Mouse (Mus musculus): Measurements from ENCODE around the gene Prtg.

Prtg gene

DNA sequence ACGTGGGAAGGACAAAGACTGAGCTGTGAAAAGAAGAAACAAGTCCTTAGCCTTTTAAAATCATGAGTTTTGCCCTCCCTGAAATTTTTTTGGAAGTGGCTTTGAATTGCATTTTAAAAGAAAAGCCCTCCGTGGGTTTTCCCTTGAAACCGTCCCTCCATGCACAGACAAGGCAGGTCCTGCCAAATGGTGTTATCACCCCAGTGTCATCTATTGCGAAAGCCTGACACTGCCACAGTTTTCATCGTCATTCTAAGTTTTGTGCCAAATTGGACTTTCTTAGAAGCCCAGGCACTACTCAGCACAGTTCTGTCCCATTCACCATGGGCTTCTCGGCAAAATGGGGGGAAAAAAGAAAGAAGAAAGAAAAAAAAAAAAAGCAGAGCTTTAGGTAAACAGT is 106.9 kb downstream of the Prtg start:
- DNase-seq (ENCODE audit: low spot score), result no peak

GRCm38 (mm10) chr9:72915728-72916127 is 109.1 kb downstream of the Prtg start:
- no peak for DNase-seq (ENCODE audit: low spot score)

- no peak for DNase-seq (ENCODE audit: low spot score)
These were observed 116.4 kb downstream of the Prtg start for GRCm38 (mm10) chr9:72923068-72923467.

- peak; percentile 38 for DNase-seq (ENCODE audit: low spot score)
These were observed 118.6 kb downstream of the Prtg start, which contains the start of gene Pygo1 for GRCm38 (mm10) chr9:72925021-72925934. TSS of gene Pygo1 (plus strand) at chr9:72925645.

- no peak for DNase-seq (ENCODE audit: low spot score)
These were observed 119.2 kb downstream of the Prtg start for GRCm38 (mm10) chr9:72925935-72926258.

DNA sequence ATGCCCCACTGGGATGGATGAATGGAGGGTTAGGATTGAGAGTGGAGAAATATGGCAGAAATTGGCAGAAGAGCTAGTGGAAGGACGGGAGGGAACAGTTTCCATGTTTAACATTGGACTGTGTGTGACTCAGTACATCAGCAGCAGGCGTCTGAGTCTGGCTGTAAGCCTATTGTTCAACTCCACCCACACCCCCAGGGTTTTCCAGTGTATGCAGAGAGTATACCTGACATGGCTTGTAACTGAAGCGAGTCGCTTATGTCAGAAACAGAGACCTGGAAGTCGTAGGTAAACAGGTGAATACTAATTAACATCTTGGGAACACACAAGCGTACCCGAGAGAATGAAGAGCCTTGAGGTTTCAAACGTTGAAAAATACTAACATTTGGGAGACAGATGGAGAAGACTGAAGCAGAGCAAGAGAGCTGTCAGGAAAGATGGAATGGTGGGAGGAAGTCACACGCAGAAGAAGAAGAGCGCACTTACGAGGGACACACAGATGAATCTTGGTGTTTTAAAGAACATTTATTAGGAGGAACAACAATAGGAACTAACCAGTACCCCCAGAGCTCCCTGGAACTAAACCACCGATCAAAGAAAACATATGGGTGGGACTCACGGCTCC is 124.6 kb downstream of the Prtg start:
- no peak for DNase-seq (ENCODE audit: low spot score)

DNA sequence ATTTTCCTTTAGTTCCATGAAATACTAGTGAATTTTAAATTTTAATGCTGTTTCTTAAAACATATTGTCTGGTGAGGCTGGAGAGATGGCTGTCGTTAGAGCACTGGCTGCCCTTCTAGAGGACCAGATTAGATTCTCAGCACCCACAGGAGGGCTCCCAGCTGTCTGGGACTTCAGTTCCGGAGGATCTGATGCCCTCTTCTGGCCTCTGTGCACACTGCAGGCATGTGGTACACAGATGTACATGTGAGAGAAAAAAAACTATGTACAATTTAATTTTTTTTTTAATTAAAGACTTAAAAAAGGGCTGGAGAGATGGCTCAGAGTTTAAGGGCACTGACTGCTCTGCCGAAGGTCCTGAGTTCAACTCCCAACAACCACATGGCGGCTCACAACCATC is 128.6 kb downstream of the Prtg start:
- no peak for DNase-seq (ENCODE audit: low spot score)

DNA sequence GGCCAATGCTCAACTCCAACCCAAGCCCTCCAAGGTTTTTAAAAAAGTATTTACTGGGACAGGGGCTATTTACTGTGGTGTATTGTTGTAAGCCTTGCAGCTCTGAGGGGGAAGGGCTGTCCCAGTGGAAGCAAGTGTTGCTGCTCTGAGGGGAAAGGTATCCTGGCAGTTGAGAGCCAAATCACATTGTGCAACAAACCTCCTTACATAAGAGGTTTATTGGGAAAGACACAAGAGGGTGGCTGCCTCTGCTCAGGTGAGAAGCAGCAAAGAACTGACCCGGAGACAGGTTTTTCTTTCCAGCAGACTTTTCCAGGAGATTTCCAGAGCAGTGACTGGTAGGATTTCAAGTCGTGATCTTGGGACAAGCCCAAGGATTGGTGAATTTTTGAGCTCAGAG is 129.6 kb downstream of the Prtg start:
- no peak for DNase-seq (ENCODE audit: low spot score)

GRCm38 (mm10) chr9:72943424-72943823 is 136.8 kb downstream of the Prtg start:
- no peak for DNase-seq (ENCODE audit: low spot score)

DNA sequence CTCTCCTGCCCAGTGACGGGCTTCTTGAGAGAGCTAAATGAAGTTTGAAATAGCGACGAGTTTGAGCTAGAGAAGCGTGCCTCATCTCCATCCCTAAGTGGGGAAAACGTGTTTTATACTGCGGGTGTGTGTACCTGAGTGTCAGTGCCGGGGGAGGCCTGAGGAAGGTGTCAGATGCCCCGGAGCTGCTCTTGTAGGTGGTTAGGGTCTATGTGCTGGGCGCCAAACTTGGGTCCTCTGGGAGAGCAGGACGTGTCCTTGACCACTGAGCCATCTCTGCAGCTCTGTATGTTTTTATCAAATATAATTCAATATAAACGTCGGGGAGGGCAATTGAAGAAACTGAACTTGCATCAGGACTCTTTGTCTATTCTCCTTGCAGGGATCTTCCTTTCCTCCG is 137.6 kb downstream of the Prtg start:
- no peak for DNase-seq (ENCODE audit: low spot score)

DNA sequence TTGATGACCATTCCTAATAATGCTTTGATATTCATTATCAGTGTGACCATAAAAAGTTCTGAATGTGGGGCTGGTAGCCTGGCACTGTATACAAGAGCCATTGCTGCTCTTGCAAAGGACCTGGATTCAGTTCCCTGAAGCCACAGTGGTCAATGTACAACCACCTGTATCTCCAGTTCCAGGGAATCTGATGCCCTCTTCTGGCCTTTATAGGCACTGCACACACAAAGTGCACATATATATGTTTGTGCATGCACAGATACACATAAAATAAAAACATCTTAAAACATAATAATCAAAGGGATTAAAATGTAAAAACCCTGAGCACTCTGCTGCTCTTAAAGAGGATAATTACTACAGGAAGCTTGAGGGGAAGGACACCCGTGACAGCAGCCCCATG is 140.3 kb downstream of the Prtg start:
- no peak for DNase-seq (ENCODE audit: low spot score)

DNA sequence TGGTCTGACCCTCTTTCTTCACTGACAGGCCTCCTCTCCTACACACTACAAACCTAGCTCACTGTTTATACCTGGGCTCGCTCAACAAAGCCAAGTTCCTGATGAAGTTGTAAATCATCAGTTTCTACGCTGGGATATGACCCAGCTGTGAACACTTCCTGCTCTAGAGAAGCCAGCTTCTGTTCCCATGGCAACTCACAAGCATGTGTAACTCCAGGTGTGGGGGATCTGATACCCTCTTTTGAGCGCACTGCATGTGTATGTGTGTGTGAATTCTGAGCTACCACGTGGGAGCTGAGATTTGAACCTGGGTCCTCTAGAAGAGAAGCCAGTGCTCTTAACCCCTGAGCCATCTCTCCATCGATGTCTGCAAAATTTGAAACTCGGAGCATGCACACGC is 142.9 kb downstream of the Prtg start:
- DNase-seq (ENCODE audit: low spot score), result no peak

- no peak for DNase-seq (ENCODE audit: low spot score)
These were observed 148.1 kb downstream of the Prtg start for GRCm38 (mm10) chr9:72954746-72955145.

DNA sequence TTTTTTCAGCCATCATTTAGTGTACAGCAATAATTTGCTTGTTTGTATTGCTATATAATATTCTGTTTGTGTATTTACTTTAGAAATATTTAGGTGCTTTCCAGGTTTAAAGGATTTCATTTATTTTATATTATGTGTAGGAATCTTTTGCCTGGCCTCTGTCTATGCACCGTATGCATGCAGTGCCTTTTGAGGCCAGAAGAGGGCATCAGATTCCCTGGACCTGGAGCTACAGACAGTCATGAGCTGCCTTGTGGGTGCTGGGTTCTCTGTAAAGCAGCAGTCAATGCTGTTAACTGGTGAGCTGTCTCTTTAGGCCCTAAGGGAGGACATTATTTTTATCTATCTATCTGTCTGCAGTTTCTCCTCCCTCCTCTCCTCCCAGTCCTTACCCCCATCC is 148.9 kb downstream of the Prtg start:
- no peak for DNase-seq (ENCODE audit: low spot score)

GRCm38 (mm10) chr9:72958521-72959450 is 152.1 kb downstream of the Prtg start, which contains the start of the genes Dyx1c1 and Gm44503:
TSS of gene Dyx1c1 (plus strand) at chr9:72958785.
TSS of gene Gm44503 (plus strand) at chr9:72958852.
- DNase-seq (ENCODE audit: low spot score), result peak; percentile 62

- DNase-seq (ENCODE audit: low spot score), result no peak
These were observed 154.7 kb downstream of the Prtg start for GRCm38 (mm10) chr9:72961346-72961745.

DNA sequence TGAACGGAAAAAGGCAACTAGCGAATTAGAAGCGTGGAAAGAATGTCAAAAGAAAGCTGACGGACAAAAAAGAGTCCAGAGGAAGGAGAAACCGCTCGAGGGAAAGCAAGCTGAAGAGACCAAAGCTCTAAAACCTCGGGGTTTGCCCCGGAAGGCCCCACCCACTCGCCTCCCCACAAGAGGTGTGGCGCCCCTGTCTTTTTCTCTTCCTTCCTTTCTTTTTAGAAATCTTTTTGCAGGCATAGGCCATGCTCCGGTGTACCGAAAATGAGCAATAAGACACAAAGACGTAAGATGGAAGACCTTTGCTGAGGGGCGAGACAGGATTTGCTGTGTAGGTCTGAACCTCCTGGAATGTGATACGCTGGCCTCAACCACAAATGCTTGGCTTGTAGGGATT is 155.3 kb downstream of the Prtg start:
- no peak for DNase-seq (ENCODE audit: low spot score)
